Mouse (Mus musculus): ENCODE data around the gene Mtus2. TPM values are rescaled to one million over a fixed set of nuclear protein-coding genes. Genes with fewer than 3 reads are reported as not detected.

Mtus2 gene
- total RNA-seq, 1 experiment from 2014 or later = 2.4 TPM

GRCm38 (mm10) chr5:148348153-148348552, 391.0 kb downstream of the Mtus2 start:
- DNase-seq = no peak

GRCm38 (mm10) chr5:148349327-148350011, 392.3 kb downstream of the Mtus2 start:
- peak; percentile 79 for DNase-seq

DNA sequence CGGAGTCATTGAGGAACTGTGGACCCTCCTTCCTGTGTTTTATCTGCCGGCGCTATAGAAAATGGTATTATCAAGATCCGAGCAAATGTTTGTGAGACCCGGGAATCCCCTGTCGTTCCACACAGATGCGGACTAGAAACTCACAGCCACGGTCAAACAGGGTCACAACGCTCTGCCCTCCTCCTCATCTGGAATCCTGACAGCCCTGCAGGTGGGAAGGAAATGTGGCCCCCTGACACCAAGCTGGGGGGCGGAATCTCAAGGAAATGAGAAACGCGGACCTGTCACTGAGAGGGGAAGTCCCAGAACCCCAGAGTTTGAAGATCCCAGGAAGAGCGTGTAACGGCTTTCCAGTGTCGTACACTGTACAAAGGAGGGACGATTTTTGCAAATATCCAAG, 396.3 kb downstream of the Mtus2 start:
- no peak for DNase-seq

- DNase-seq = no peak
These were observed 397.4 kb downstream of the Mtus2 start for GRCm38 (mm10) chr5:148354536-148354935.

GRCm38 (mm10) chr5:148355822-148356221, 398.7 kb downstream of the Mtus2 start:
- no peak for DNase-seq

GRCm38 (mm10) chr5:148357168-148357567, 400.0 kb downstream of the Mtus2 start:
- DNase-seq = no peak

DNA sequence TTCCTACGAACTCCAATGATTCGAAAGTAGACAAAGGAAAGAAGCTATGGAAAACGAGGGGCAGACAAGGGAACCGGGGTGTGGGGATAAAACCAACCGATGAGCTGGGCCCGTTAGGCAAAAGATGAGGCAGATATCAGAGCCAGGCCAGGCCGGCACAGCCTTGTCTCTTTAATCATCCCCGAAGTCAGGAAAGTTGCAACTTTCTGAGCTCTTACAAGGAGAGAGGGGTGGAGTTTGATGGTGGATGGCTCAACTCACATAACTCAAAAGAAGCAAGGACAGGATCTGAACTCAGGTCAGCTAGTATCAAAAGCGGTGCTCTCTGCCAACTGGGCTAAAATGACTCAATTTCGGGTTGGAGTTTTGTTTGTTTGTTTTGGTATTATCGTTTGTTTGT, 402.0 kb downstream of the Mtus2 start:
- DNase-seq = peak; percentile 46

DNA sequence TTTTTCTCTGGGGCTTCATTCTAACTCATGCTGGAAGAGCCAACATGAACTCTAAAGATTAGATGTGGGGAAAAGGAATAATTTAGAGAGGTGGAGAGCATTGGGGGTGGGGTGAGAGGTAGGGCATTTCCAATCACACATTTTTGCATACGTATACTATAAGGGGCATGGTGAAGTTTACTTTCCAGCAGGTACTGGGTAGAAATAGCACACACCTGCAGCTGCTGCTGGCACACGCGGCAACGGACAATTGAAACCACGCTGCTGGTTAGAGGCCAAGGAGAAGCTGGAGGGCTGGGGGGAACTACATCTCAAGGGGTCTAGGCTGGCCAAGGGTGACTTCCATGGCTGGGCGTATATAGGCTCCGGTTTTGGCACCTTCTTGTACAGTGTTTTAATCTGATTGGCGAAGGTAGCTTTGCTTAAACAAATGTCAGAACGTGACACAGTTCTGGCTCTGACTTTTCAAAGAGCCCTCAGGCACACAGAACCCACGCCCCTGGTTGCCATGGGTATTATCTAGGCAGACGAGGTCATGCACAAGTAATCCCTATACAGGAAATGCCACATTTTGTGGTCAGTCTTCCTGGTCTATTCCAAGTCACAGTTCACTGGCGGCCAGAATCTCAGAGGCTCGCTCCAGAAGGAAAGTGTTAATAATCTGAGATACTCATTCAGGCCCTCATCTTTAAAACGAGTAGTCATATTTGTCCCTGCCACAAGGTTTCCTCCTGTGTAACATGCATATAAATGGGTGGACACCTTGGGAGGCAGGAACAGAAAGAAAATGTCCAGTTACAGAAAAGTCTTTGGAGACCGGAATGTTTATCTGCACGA, 404.0 kb downstream of the Mtus2 start:
- DNase-seq = peak; percentile 89

DNA sequence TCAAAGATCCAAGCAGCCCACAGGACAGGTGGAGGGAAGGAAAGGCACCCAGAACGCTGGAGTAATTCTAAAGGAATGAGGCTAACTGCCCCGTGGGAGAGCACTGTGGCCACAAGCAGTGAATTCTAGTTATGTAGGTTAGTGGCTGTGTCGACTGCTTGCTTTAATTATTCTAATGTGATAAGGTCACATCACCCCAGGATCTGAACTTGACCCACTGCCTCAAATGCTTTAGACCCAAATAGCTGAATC, 404.6 kb downstream of the Mtus2 start:
- no peak for DNase-seq

DNA sequence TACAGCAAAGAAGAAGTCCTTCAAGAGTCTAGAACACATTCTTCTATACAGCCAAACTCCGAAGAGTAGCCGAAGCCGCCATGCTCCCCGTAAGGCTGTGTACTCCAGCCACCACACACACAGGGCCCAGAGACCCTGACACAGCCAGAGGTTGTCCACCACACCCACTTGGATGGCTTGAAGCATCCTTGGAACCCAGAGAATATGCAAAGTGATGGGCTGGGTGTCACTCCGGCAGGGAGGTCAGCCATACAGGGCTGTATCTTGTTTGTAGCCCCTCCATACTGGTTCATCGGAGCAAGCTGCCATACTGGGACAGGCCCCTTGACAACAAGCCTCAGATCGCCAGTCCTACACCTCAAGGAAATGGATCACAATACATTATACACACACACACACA, 405.2 kb downstream of the Mtus2 start:
- DNase-seq = no peak

DNA sequence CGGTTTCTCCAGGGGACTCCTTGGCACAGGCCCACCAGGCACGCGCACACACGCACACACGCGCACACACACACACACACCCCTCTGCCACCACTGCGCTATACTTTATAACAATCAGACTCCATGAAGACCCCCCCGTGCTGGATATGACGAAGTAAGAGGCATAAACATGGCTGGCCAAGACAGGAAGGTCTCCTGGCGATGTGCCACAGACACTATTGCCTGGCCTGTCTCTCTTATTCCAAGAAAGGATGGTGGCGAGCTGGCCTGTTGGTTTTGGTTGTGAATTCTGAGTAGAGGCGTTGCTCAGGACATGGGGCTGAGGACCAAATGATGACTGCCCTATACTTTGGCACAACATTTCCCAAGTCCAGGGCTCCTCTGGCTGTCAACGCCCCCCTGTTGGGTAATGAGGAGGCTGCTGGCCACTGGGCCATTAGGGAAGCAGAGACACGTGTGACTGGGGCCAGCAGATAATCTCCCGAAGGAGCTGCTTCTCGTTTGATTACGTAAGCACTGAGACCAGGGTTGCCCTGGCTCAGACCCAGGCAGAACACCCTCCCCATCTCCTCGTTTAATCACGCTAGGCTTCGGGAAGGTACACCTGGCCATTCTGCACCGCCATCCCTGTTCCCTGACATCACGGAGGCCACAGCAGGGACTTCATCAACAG, 406.5 kb downstream of the Mtus2 start:
- no peak for DNase-seq

Other genes with a start within 250 kb of the Mtus2 start
- 56.2 and 60.0 TPM in 2 replicates for gene Flt1, start 231.3 kb upstream of the Mtus2 start, total RNA-seq (2021)
- 161 and 178 TPM in 2 replicates for gene Pomp, start 96.9 kb upstream of the Mtus2 start, total RNA-seq (2021)
- gene Slc46a3, start 62.5 kb upstream of the Mtus2 start, total RNA-seq (2021) = 10.0 and 11.2 TPM in 2 replicates

Data from adrenal gland, postnatal 14 days (tissue).